15 mouse cellular contexts compared by ENCODE assay signal in genomic region chr1:158597996-158598395, GRCm38 (mm10).
A peak's percentile ranks its signal among the peaks of the same experiment; 100 is the strongest.
DNase-seq lines count a peak whose midpoint lies in the region; ATAC-seq and TF ChIP-seq lines count a peak whose summit lies in the region.
"Had no signal": no experiment of that assay in that cellular context is flagged by ENCODE, and none has a peak within 500 bp of the region (broad histone marks: within the 10 kb centered on the region; RNA-seq: fewer than 3 reads in every experiment).

No protein-coding gene starts in this region.

- no peak overlapping the region for H3K9ac ChIP-seq in embryonic facial prominence, embryonic 11.5 days (replicated peaks; ENCODE audit: low read length)
- H3K9ac ChIP-seq in liver, adult 2 months (ENCODE audit: low read depth, low read length), result no peak overlapping the region
- no peak overlapping the region for H3K9ac ChIP-seq in liver, embryonic 11.5 days (ENCODE audit: low read depth, low read length)
- H3K9ac ChIP-seq: embryonic facial prominence, embryonic 12.5 days had no signal

- H3K4me1 ChIP-seq in embryonic facial prominence, embryonic 11.5 days (ENCODE audit: control insufficient read depth, insufficient read depth, low read length), result no peaks in the 10 kb centered on the region
- H3K4me1 ChIP-seq in embryonic facial prominence, embryonic 10.5 days, result no peaks in the 10 kb centered on the region
- H3K4me1 ChIP-seq in liver, adult 2 months (ENCODE audit: control insufficient read depth, insufficient read depth, low read length), result no peaks in the 10 kb centered on the region
- no peaks in the 10 kb centered on the region for H3K4me1 ChIP-seq in liver, embryonic 11.5 days (replicated peaks; ENCODE audit: control insufficient read depth, insufficient read depth, low read length)
- no peaks in the 10 kb centered on the region; the same call in 1 of the 2 replicates for H3K4me1 ChIP-seq in E14TG2a.4 (replicated peaks; ENCODE audit: low read depth, low read length)
- H3K4me1 ChIP-seq: embryonic facial prominence, embryonic 12.5 days had no signal

- no peak overlapping the region for H3K4me3 ChIP-seq in embryonic facial prominence, embryonic 11.5 days (ENCODE audit: low read depth, low read length)
- no peak overlapping the region for H3K4me3 ChIP-seq in embryonic facial prominence, embryonic 10.5 days
- no peak overlapping the region for H3K4me3 ChIP-seq in liver, adult 2 months (ENCODE audit: insufficient read depth, low read depth, low read length)
- H3K4me3 ChIP-seq in liver, embryonic 11.5 days (ENCODE audit: low read depth, low read length), result no peak overlapping the region
- H3K4me3 ChIP-seq in E14TG2a.4 (replicated peaks; ENCODE audit: low read length), result no peak overlapping the region
- H3K4me3 ChIP-seq: embryonic facial prominence, embryonic 12.5 days had no signal

- ATAC-seq in embryonic facial prominence, embryonic 11.5 days (replicated peaks; ENCODE audit: insufficient number of reproducible peaks, low FRiP score, low TSS enrichment, low read depth), result no peak
- no peak for ATAC-seq in liver, embryonic 11.5 days (replicated peaks; ENCODE audit: low FRiP score)

- no peaks in the 10 kb centered on the region for H3K9me3 ChIP-seq in embryonic facial prominence, embryonic 11.5 days (replicated peaks; ENCODE audit: control insufficient read depth, low read length)
- H3K9me3 ChIP-seq in embryonic facial prominence, embryonic 10.5 days, result no peaks in the 10 kb centered on the region
- no peaks in the 10 kb centered on the region for H3K9me3 ChIP-seq in liver, embryonic 11.5 days (ENCODE audit: control insufficient read depth, low read length)
- H3K9me3 ChIP-seq in E14TG2a.4 (ENCODE audit: low read length), result no peaks in the 10 kb centered on the region
- H3K9me3 ChIP-seq: embryonic facial prominence, embryonic 12.5 days had no signal

- DNase-seq in embryonic facial prominence, embryonic 11.5 days (ENCODE audit: low spot score), result peak; percentile 4
- no peak for DNase-seq in embryonic facial prominence, embryonic 10.5 days (ENCODE audit: low spot score)
- no peak for DNase-seq in liver, adult 2 months (ENCODE audit: extremely low read depth, low read depth, low spot score)
- DNase-seq in liver, embryonic 11.5 days (ENCODE audit: low spot score), result no peak
- no peak for DNase-seq in brain, embryonic 14.5 days (ENCODE audit: low read depth)
- no peak for DNase-seq in adipocyte (ENCODE audit: low spot score)
- DNase-seq in gastrocnemius, postnatal 14 days, result no peak
- DNase-seq: cerebellum, adult 2 months; heart, postnatal 36 days; kidney, postnatal 10 days; lung, adult 18-20 months; right cerebral cortex, postnatal 25 days; thymus, postnatal 36 days had no signal

- 78% methylated on average over 7 of the region's 7 CpGs for WGBS in embryonic facial prominence, embryonic 11.5 days
- WGBS in embryonic facial prominence, embryonic 10.5 days, result 79% methylated on average over 7 of the region's 7 CpGs
- WGBS in liver, adult 2 months, result 72% methylated on average over 7 of the region's 7 CpGs
- 68% methylated on average over 7 of the region's 7 CpGs for WGBS in liver, embryonic 11.5 days

- H3K27ac ChIP-seq in embryonic facial prominence, embryonic 11.5 days (replicated peaks; ENCODE audit: low read depth, low read length), result no peak overlapping the region
- no peak overlapping the region for H3K27ac ChIP-seq in embryonic facial prominence, embryonic 10.5 days (replicated peaks)
- no peak overlapping the region for H3K27ac ChIP-seq in liver, adult 2 months (replicated peaks; ENCODE audit: insufficient read depth, low read depth, low read length)
- H3K27ac ChIP-seq in liver, embryonic 11.5 days (ENCODE audit: low read depth, low read length), result no peak overlapping the region
- H3K27ac ChIP-seq: embryonic facial prominence, embryonic 12.5 days had no signal

- H3K36me3 ChIP-seq in embryonic facial prominence, embryonic 11.5 days (replicated peaks; ENCODE audit: control insufficient read depth, insufficient read depth, low read depth, low read length), result no peaks in the 10 kb centered on the region
- no peaks in the 10 kb centered on the region for H3K36me3 ChIP-seq in embryonic facial prominence, embryonic 10.5 days (replicated peaks)
- H3K36me3 ChIP-seq in liver, adult 2 months (ENCODE audit: control insufficient read depth, insufficient read depth, low read length), result no peaks in the 10 kb centered on the region
- no peaks in the 10 kb centered on the region for H3K36me3 ChIP-seq in liver, embryonic 11.5 days (ENCODE audit: control insufficient read depth, insufficient read depth, low read length)
- no peaks in the 10 kb centered on the region for H3K36me3 ChIP-seq in E14TG2a.4 (ENCODE audit: insufficient read depth, low read length)
- H3K36me3 ChIP-seq: embryonic facial prominence, embryonic 12.5 days had no signal

- H3K27me3 ChIP-seq in embryonic facial prominence, embryonic 11.5 days (ENCODE audit: control insufficient read depth, insufficient read depth, low read length), result no peaks in the 10 kb centered on the region
- no peaks in the 10 kb centered on the region for H3K27me3 ChIP-seq in embryonic facial prominence, embryonic 10.5 days (replicated peaks; ENCODE audit: low read depth, poor library complexity, severe bottlenecking)
- H3K27me3 ChIP-seq in liver, adult 2 months (ENCODE audit: control insufficient read depth, insufficient read depth, low read length), result no peaks in the 10 kb centered on the region
- H3K27me3 ChIP-seq in liver, embryonic 11.5 days (replicated peaks; ENCODE audit: control insufficient read depth, insufficient read depth, low read length), result no peaks in the 10 kb centered on the region
- no peaks in the 10 kb centered on the region for H3K27me3 ChIP-seq in E14TG2a.4 (ENCODE audit: insufficient read depth, low read length)
- H3K27me3 ChIP-seq: embryonic facial prominence, embryonic 12.5 days had no signal

- no peaks in the 10 kb centered on the region for H3K79me2 ChIP-seq in liver, adult 2 months (ENCODE audit: control insufficient read depth, insufficient read depth, low read length)

- no peak overlapping the region for H3K4me2 ChIP-seq in embryonic facial prominence, embryonic 11.5 days (ENCODE audit: low read depth, low read length)
- no peak overlapping the region for H3K4me2 ChIP-seq in liver, embryonic 11.5 days
- H3K4me2 ChIP-seq: embryonic facial prominence, embryonic 12.5 days had no signal

- TF ChIP-seq POLR2A in liver, adult 2 months (IDR thresholded peaks at IDR 0.05; ENCODE audit: extremely low read depth, insufficient read depth, low read length), result no peak
- TF ChIP-seq POLR2A in brain, embryonic 14.5 days (IDR thresholded peaks at IDR 0.05; ENCODE audit: borderline replicate concordance, extremely low read depth, insufficient read depth, insufficient read length, poor library complexity, severe bottlenecking), result no peak

- peak; percentile 6; the same call in 1 of the 2 replicates for TF ChIP-seq CTCF in liver, adult 2 months (IDR thresholded peaks at IDR 0.05; ENCODE audit: low read depth, low read length)
- TF ChIP-seq CTCF in E14TG2a.4 (conservative IDR thresholded peaks at IDR 0.05; ENCODE audit: low read length), result peak; percentile 64
- peak; percentile 41; the same call in 1 of the 2 replicates for TF ChIP-seq CTCF in brain, embryonic 14.5 days (IDR thresholded peaks at IDR 0.05; ENCODE audit: borderline replicate concordance, extremely low read depth, insufficient read depth, insufficient read length)

- intact Hi-C loops in gastrocnemius, postnatal 14 days (cut with DNase I; ENCODE audit: low total_unique reads), result no loop called here

Comparison
In these comparisons a context has a peak if more than half of its experiments do, and no peak if none do; other contexts are left out.
1. CTCF ChIP-seq: peak in every context shown above with its lines; median percentile 64 in E14TG2a.4; 41 in brain, embryonic 14.5 days; 6 in liver, adult 2 months.